In the genomic region with DNA sequence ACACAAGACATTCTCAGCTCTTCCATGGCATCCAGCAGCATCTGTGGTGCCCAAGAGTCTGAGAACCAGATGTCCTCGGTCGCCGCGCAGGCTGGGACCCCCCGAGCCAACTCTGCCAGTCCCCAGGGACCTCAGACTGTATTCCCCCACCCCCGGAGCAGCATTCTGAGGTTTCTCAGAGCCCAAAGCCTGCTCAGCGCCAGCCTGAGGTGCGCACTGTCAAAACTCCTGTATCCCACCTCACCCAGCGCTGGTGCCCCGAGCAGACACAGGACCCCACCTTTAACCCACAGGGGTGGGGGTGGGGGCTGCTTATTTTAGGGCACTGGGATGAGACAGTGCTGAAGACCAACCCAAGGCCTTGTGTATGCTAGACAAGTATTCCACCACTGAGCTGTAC, we compare ENCODE assay signal across 15 mouse cellular contexts. TPM values are rescaled to one million over a fixed set of nuclear protein-coding genes. Genes with fewer than 3 reads are reported as not detected.
DNase-seq lines count a peak whose midpoint lies in the region; ATAC-seq and TF ChIP-seq lines count a peak whose summit lies in the region.
"Had no signal": no experiment of that assay in that cellular context is flagged by ENCODE, and none has a peak within 500 bp of the region (broad histone marks: within the 10 kb centered on the region; RNA-seq: fewer than 3 reads in every experiment).

No protein-coding gene starts in this region.

- no peaks in the 10 kb centered on the region for H3K27me3 ChIP-seq in embryonic facial prominence, embryonic 11.5 days (ENCODE audit: control insufficient read depth, insufficient read depth, low read length)
- no peaks in the 10 kb centered on the region for H3K27me3 ChIP-seq in embryonic facial prominence, embryonic 10.5 days (replicated peaks; ENCODE audit: low read depth, poor library complexity, severe bottlenecking)
- H3K27me3 ChIP-seq in liver, embryonic 12.5 days (replicated peaks), result no peaks in the 10 kb centered on the region
- H3K27me3 ChIP-seq in liver, postnatal 0 days (ENCODE audit: insufficient read depth, low read length), result no peaks in the 10 kb centered on the region
- H3K27me3 ChIP-seq in hindbrain, embryonic 13.5 days, result no peaks in the 10 kb centered on the region
- no peaks in the 10 kb centered on the region for H3K27me3 ChIP-seq in midbrain, postnatal 0 days (ENCODE audit: insufficient read depth, low read length)
- H3K27me3 ChIP-seq: heart, embryonic 15.5 days had no signal

- no peak overlapping the region for H3K4me3 ChIP-seq in embryonic facial prominence, embryonic 11.5 days (ENCODE audit: low read depth, low read length)
- no peak overlapping the region for H3K4me3 ChIP-seq in embryonic facial prominence, embryonic 10.5 days
- H3K4me3 ChIP-seq in liver, embryonic 12.5 days, result no peak overlapping the region
- H3K4me3 ChIP-seq in liver, postnatal 0 days (ENCODE audit: low read depth, low read length), result no peak overlapping the region
- H3K4me3 ChIP-seq in hindbrain, embryonic 13.5 days, result no peak overlapping the region
- no peak overlapping the region for H3K4me3 ChIP-seq in midbrain, postnatal 0 days (ENCODE audit: low read depth, low read length)
- H3K4me3 ChIP-seq: heart, embryonic 15.5 days; megakaryocyte, embryonic 14.5 days had no signal

- no peak overlapping the region for H3K27ac ChIP-seq in embryonic facial prominence, embryonic 11.5 days (replicated peaks; ENCODE audit: low read depth, low read length)
- no peak overlapping the region for H3K27ac ChIP-seq in embryonic facial prominence, embryonic 10.5 days (replicated peaks)
- H3K27ac ChIP-seq in liver, embryonic 12.5 days, result no peak overlapping the region
- H3K27ac ChIP-seq in liver, postnatal 0 days (ENCODE audit: low read depth), result no peak overlapping the region
- no peak overlapping the region for H3K27ac ChIP-seq in hindbrain, embryonic 13.5 days
- H3K27ac ChIP-seq in midbrain, postnatal 0 days (ENCODE audit: low read depth, low read length), result no peak overlapping the region
- H3K27ac ChIP-seq: heart, embryonic 15.5 days had no signal

- ATAC-seq in embryonic facial prominence, embryonic 11.5 days (replicated peaks; ENCODE audit: insufficient number of reproducible peaks, low FRiP score, low TSS enrichment, low read depth), result peak; percentile 54; the same call in 1 of the 2 replicates
- ATAC-seq in liver, embryonic 12.5 days, result peak; percentile 33; the same call in 1 of the 2 replicates
- ATAC-seq in liver, postnatal 0 days, result no peak
- 0 out of 2 replicates have a peak, but pooled peaks have one; percentile 36 for ATAC-seq in hindbrain, embryonic 13.5 days (ENCODE audit: low FRiP score)
- peak; percentile 42; the same call in 1 of the 2 replicates for ATAC-seq in midbrain, postnatal 0 days (ENCODE audit: low FRiP score)

- no peak for TF ChIP-seq CTCF in liver, postnatal 0 days (IDR thresholded peaks at IDR 0.05; ENCODE audit: low read depth)
- no peak for TF ChIP-seq CTCF in midbrain, postnatal 0 days (IDR thresholded peaks at IDR 0.05)

- 95% methylated on average over 10 of the region's 10 CpGs for WGBS in embryonic facial prominence, embryonic 11.5 days
- WGBS in embryonic facial prominence, embryonic 10.5 days, result 97% methylated on average over 10 of the region's 10 CpGs
- 92% methylated on average over 10 of the region's 10 CpGs for WGBS in liver, embryonic 12.5 days (ENCODE audit: insufficient replicate concordance)
- WGBS in liver, postnatal 0 days (ENCODE audit: insufficient replicate concordance), result 91% methylated on average over 10 of the region's 10 CpGs
- WGBS in hindbrain, embryonic 13.5 days, result 99% methylated on average over 10 of the region's 10 CpGs
- 99% methylated on average over 10 of the region's 10 CpGs for WGBS in midbrain, postnatal 0 days

- H3K4me1 ChIP-seq in embryonic facial prominence, embryonic 11.5 days (ENCODE audit: control insufficient read depth, insufficient read depth, low read length), result no peaks in the 10 kb centered on the region
- no peaks in the 10 kb centered on the region for H3K4me1 ChIP-seq in embryonic facial prominence, embryonic 10.5 days
- H3K4me1 ChIP-seq in liver, embryonic 12.5 days, result no peaks in the 10 kb centered on the region
- H3K4me1 ChIP-seq in liver, postnatal 0 days (ENCODE audit: insufficient read depth), result no peaks in the 10 kb centered on the region
- no peaks in the 10 kb centered on the region for H3K4me1 ChIP-seq in hindbrain, embryonic 13.5 days (replicated peaks)
- no peaks in the 10 kb centered on the region for H3K4me1 ChIP-seq in midbrain, postnatal 0 days (ENCODE audit: insufficient read depth, low read length)
- H3K4me1 ChIP-seq: heart, embryonic 15.5 days had no signal

- H3K36me3 ChIP-seq in embryonic facial prominence, embryonic 11.5 days (replicated peaks; ENCODE audit: control insufficient read depth, insufficient read depth, low read depth, low read length), result peaks cover 2% of the 10 kb centered on the region
- peaks cover 53% of the 10 kb centered on the region for H3K36me3 ChIP-seq in embryonic facial prominence, embryonic 10.5 days (replicated peaks)
- H3K36me3 ChIP-seq in liver, embryonic 12.5 days, result peaks cover 67% of the 10 kb centered on the region
- H3K36me3 ChIP-seq in liver, postnatal 0 days (replicated peaks; ENCODE audit: insufficient read depth, low read length), result peaks cover 57% of the 10 kb centered on the region
- peaks cover 52% of the 10 kb centered on the region for H3K36me3 ChIP-seq in hindbrain, embryonic 13.5 days
- H3K36me3 ChIP-seq in midbrain, postnatal 0 days (ENCODE audit: insufficient read depth, low read length), result peaks cover 39% of the 10 kb centered on the region

- no peaks in the 10 kb centered on the region for H3K9me3 ChIP-seq in embryonic facial prominence, embryonic 11.5 days (replicated peaks; ENCODE audit: control insufficient read depth, low read length)
- peaks cover 4% of the 10 kb centered on the region; the same call in 1 of the 2 replicates for H3K9me3 ChIP-seq in embryonic facial prominence, embryonic 10.5 days
- H3K9me3 ChIP-seq in liver, embryonic 12.5 days (replicated peaks), result 0 out of 2 replicates have a peak, but pooled peaks cover 5% of the 10 kb centered on the region
- H3K9me3 ChIP-seq in liver, postnatal 0 days (ENCODE audit: low read length), result no peaks in the 10 kb centered on the region
- H3K9me3 ChIP-seq in hindbrain, embryonic 13.5 days, result no peaks in the 10 kb centered on the region
- H3K9me3 ChIP-seq in midbrain, postnatal 0 days (ENCODE audit: low read length), result no peaks in the 10 kb centered on the region
- H3K9me3 ChIP-seq: heart, embryonic 15.5 days; megakaryocyte, embryonic 14.5 days had no signal

- H3K4me2 ChIP-seq in embryonic facial prominence, embryonic 11.5 days (ENCODE audit: low read depth, low read length), result no peak overlapping the region
- H3K4me2 ChIP-seq in liver, embryonic 12.5 days, result no peak overlapping the region
- H3K4me2 ChIP-seq in liver, postnatal 0 days (ENCODE audit: low read depth, low read length), result no peak overlapping the region
- H3K4me2 ChIP-seq in hindbrain, embryonic 13.5 days, result no peak overlapping the region
- H3K4me2 ChIP-seq in midbrain, postnatal 0 days (ENCODE audit: low read depth, low read length, poor library complexity, severe bottlenecking), result no peak overlapping the region
- H3K4me2 ChIP-seq: heart, embryonic 15.5 days had no signal

- DNase-seq in embryonic facial prominence, embryonic 11.5 days (ENCODE audit: low spot score), result no peak
- DNase-seq in embryonic facial prominence, embryonic 10.5 days (ENCODE audit: low spot score), result no peak
- no peak for DNase-seq in liver, postnatal 0 days
- DNase-seq in midbrain, postnatal 0 days (ENCODE audit: low spot score), result no peak
- no peak for DNase-seq in ovary, adult 18-20 months (ENCODE audit: low spot score)
- no peak for DNase-seq in layer of hippocampus, postnatal 36 days
- DNase-seq: adrenal gland, adult 8-10 months; cerebellum, adult 2 months; gastrocnemius, postnatal 25 days; kidney, postnatal 10 days; thymus, postnatal 25 days had no signal

- no peak overlapping the region for H3K9ac ChIP-seq in embryonic facial prominence, embryonic 11.5 days (replicated peaks; ENCODE audit: low read length)
- H3K9ac ChIP-seq in liver, embryonic 12.5 days, result no peak overlapping the region
- H3K9ac ChIP-seq in liver, postnatal 0 days (replicated peaks), result no peak overlapping the region
- H3K9ac ChIP-seq in hindbrain, embryonic 13.5 days, result no peak overlapping the region
- no peak overlapping the region for H3K9ac ChIP-seq in midbrain, postnatal 0 days (replicated peaks; ENCODE audit: low read length, poor library complexity, severe bottlenecking)
- H3K9ac ChIP-seq: heart, embryonic 15.5 days had no signal

- no peak for TF ChIP-seq EP300 in liver, postnatal 0 days (IDR thresholded peaks at IDR 0.05; ENCODE audit: low read depth)

RNA-seq across cellular contexts. Expression of gene Oxa1l, which starts 10.8 kb away (rescaled TPM):
- polyA plus RNA-seq in embryonic facial prominence, embryonic 11.5 days (2014; fragmentation: Nextera tagmentation; extraction: Ambion mirVana), result 46.2 and 49.9 TPM in 2 replicates
- polyA plus RNA-seq in embryonic facial prominence, embryonic 10.5 days (2016; fragmentation: Nextera tagmentation; extraction: Ambion mirVana), result 49.1 and 51.5 TPM in 2 replicates
- polyA plus RNA-seq in liver, embryonic 12.5 days (2016; fragmentation: Nextera tagmentation; extraction: Ambion mirVana), result 24.9 and 27.3 TPM in 2 replicates
- 27.4 and 28.9 TPM in 2 replicates for polyA plus RNA-seq in liver, postnatal 0 days (2015; fragmentation: Nextera tagmentation; extraction: Ambion mirVana)
- 47.7 and 51.3 TPM in 2 replicates for polyA plus RNA-seq in hindbrain, embryonic 13.5 days (2015; fragmentation: Nextera tagmentation; extraction: Ambion mirVana)
- 89.2 and 93.9 TPM in 2 replicates for total RNA-seq in midbrain, postnatal 0 days (2014; rRNA removed)
- polyA plus RNA-seq in midbrain, postnatal 0 days (2015; fragmentation: Nextera tagmentation; extraction: Ambion mirVana), result 68.5 and 71.7 TPM in 2 replicates
- total RNA-seq in layer of hippocampus, postnatal 36 days (2021), result 10 to 100 TPM; 49.5 to 50.8 TPM

RNA-seq across cellular contexts. Expression of gene Slc7a7, which starts 46.1 kb away (rescaled TPM):
- 2.9 and 4.6 TPM in 2 replicates for polyA plus RNA-seq in embryonic facial prominence, embryonic 11.5 days (2014; fragmentation: Nextera tagmentation; extraction: Ambion mirVana)
- polyA plus RNA-seq in embryonic facial prominence, embryonic 10.5 days (2016; fragmentation: Nextera tagmentation; extraction: Ambion mirVana), result 3.6 and 4.2 TPM in 2 replicates
- 8.4 and 8.5 TPM in 2 replicates for polyA plus RNA-seq in liver, embryonic 12.5 days (2016; fragmentation: Nextera tagmentation; extraction: Ambion mirVana)
- 5.0 and 5.1 TPM in 2 replicates for polyA plus RNA-seq in liver, postnatal 0 days (2015; fragmentation: Nextera tagmentation; extraction: Ambion mirVana)
- polyA plus RNA-seq in hindbrain, embryonic 13.5 days (2015; fragmentation: Nextera tagmentation; extraction: Ambion mirVana), result 5.9 and 6.0 TPM in 2 replicates
- 3.9 and 7.7 TPM in 2 replicates for total RNA-seq in midbrain, postnatal 0 days (2014; rRNA removed)
- 2.4 and 2.9 TPM in 2 replicates for polyA plus RNA-seq in midbrain, postnatal 0 days (2015; fragmentation: Nextera tagmentation; extraction: Ambion mirVana)
- 1 to 10 TPM; 2.4 to 2.7 TPM for total RNA-seq in layer of hippocampus, postnatal 36 days (2021)

RNA-seq across cellular contexts. Expression of gene Mrpl52, which starts 55.2 kb away (rescaled TPM):
- polyA plus RNA-seq in embryonic facial prominence, embryonic 11.5 days (2014; fragmentation: Nextera tagmentation; extraction: Ambion mirVana), result 214 and 235 TPM in 2 replicates
- 201 and 207 TPM in 2 replicates for polyA plus RNA-seq in embryonic facial prominence, embryonic 10.5 days (2016; fragmentation: Nextera tagmentation; extraction: Ambion mirVana)
- polyA plus RNA-seq in liver, embryonic 12.5 days (2016; fragmentation: Nextera tagmentation; extraction: Ambion mirVana), result 269 and 282 TPM in 2 replicates
- 261 and 284 TPM in 2 replicates for polyA plus RNA-seq in liver, postnatal 0 days (2015; fragmentation: Nextera tagmentation; extraction: Ambion mirVana)
- polyA plus RNA-seq in hindbrain, embryonic 13.5 days (2015; fragmentation: Nextera tagmentation; extraction: Ambion mirVana), result 298 and 306 TPM in 2 replicates
- 98.6 and 104 TPM in 2 replicates for total RNA-seq in midbrain, postnatal 0 days (2014; rRNA removed)
- polyA plus RNA-seq in midbrain, postnatal 0 days (2015; fragmentation: Nextera tagmentation; extraction: Ambion mirVana), result 296 and 303 TPM in 2 replicates
- total RNA-seq in layer of hippocampus, postnatal 36 days (2021), result 100 to 1,000 TPM; 105 to 108 TPM

RNA-seq across cellular contexts. Expression of gene Mmp14, which starts 60.0 kb away (rescaled TPM):
- polyA plus RNA-seq in embryonic facial prominence, embryonic 11.5 days (2014; fragmentation: Nextera tagmentation; extraction: Ambion mirVana), result 91.1 and 93.2 TPM in 2 replicates
- polyA plus RNA-seq in embryonic facial prominence, embryonic 10.5 days (2016; fragmentation: Nextera tagmentation; extraction: Ambion mirVana), result 62.7 and 69.5 TPM in 2 replicates
- polyA plus RNA-seq in liver, embryonic 12.5 days (2016; fragmentation: Nextera tagmentation; extraction: Ambion mirVana), result 36.7 and 38.2 TPM in 2 replicates
- polyA plus RNA-seq in liver, postnatal 0 days (2015; fragmentation: Nextera tagmentation; extraction: Ambion mirVana), result 38.1 and 39.8 TPM in 2 replicates
- polyA plus RNA-seq in hindbrain, embryonic 13.5 days (2015; fragmentation: Nextera tagmentation; extraction: Ambion mirVana), result 49.1 and 54.9 TPM in 2 replicates
- 46.4 and 48.9 TPM in 2 replicates for total RNA-seq in midbrain, postnatal 0 days (2014; rRNA removed)
- polyA plus RNA-seq in midbrain, postnatal 0 days (2015; fragmentation: Nextera tagmentation; extraction: Ambion mirVana), result 40.6 and 41.8 TPM in 2 replicates
- total RNA-seq in layer of hippocampus, postnatal 36 days (2021), result 10 to 100 TPM; 18.3 to 20.0 TPM
